Mouse (Mus musculus): ENCODE results near the gene St5. TPM values are rescaled to one million over a fixed set of nuclear protein-coding genes. Genes with fewer than 3 reads are reported as not detected.

The St5 gene
- total and polyA plus RNA-seq, 3 experiments = 2.6 to 3.4 TPM; not detected in 1

DNA sequence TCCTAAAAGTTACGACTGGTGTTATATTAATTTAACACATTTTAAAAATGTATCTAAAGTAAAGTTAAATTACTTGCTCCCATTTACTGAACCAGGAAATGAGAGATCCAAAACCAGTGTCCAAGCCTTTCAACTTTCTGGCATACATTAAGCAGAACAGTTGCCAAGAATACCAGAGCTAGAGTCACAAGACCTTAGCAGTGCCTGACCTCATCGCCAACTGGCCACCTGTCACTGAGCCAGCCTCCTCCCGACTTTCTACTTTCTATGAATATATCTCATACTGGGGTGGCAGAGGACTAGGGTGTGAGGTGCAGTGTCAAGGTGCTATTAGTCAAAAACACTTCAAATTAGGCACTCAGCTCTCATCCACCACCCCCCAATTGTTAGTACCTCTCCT is 85.6 kb downstream of the St5 start:
- no peaks in the 10 kb centered on the region for H3K4me1 ChIP-seq (ENCODE audit: control insufficient read depth in 1 of 2, insufficient read depth in 2 of 2, low read length in 2 of 2)
- no peak for DNase-seq (ENCODE audit: low read depth, low spot score)
- no peaks in the 10 kb centered on the region for H3K27me3 ChIP-seq (ENCODE audit: control insufficient read depth in 1 of 2, insufficient read depth in 2 of 2, low read length in 2 of 2)
- H3K4me3 ChIP-seq (ENCODE audit: control insufficient read depth in 1 of 2, insufficient read depth in 1 of 2, low read depth in 2 of 2, low read length in 2 of 2) = no peak overlapping the region
- H3K79me2 ChIP-seq (ENCODE audit: control insufficient read depth, insufficient read depth, low read length, poor library complexity) = no peaks in the 10 kb centered on the region
- TF ChIP-seq GATA1 (IDR thresholded peaks at IDR 0.05; ENCODE audit: low read depth, low read length) (no peak), TAL1 (IDR thresholded peaks at IDR 0.05; ENCODE audit: low read length) (no peak), E2F4 (IDR thresholded peaks at IDR 0.05; ENCODE audit: borderline replicate concordance, low read depth, low read length) (no peak), ZC3H11A (IDR thresholded peaks at IDR 0.05; ENCODE audit: low read depth, low read length) (no peak), POLR2AphosphoS5 (IDR thresholded peaks at IDR 0.05; ENCODE audit: borderline replicate concordance, low read depth, low read length) (no peak), TBP (IDR thresholded peaks at IDR 0.05; ENCODE audit: low read depth, low read length) (no peak), MYC (IDR thresholded peaks at IDR 0.05; ENCODE audit: low read depth, low read length) (no peak), BHLHE40 (IDR thresholded peaks at IDR 0.05; ENCODE audit: borderline replicate concordance, low read depth, low read length) (no peak), EP300 (IDR thresholded peaks at IDR 0.05; ENCODE audit: low read depth in 1 of 2, low read length in 2 of 2) (no peak), CTCF (IDR thresholded peaks at IDR 0.05 in 2 of 3, conservative IDR thresholded peaks at IDR 0.05 in 1 of 3; ENCODE audit: control insufficient read depth in 1 of 3, insufficient read depth in 1 of 3, low read depth in 2 of 3, low read length in 3 of 3, poor library complexity in 1 of 3, severe bottlenecking in 1 of 3) (no peak), JUND (IDR thresholded peaks at IDR 0.05; ENCODE audit: low read depth, low read length) (no peak), UBTF (IDR thresholded peaks at IDR 0.05; ENCODE audit: borderline replicate concordance, insufficient read depth, low read depth, low read length) (no peak), RCOR1 (IDR thresholded peaks at IDR 0.05; ENCODE audit: low read depth, low read length) (no peak), TCF12 (IDR thresholded peaks at IDR 0.05; ENCODE audit: low read depth, low read length) (no peak), NRF1 (IDR thresholded peaks at IDR 0.05; ENCODE audit: insufficient read depth, low read depth, low read length, poor library complexity, severe bottlenecking) (no peak)
- no peaks in the 10 kb centered on the region for H3K9me3 ChIP-seq (replicated peaks; ENCODE audit: insufficient read depth, low read length)
- no peaks in the 10 kb centered on the region for H3K36me3 ChIP-seq (ENCODE audit: control insufficient read depth in 1 of 2, insufficient read depth in 2 of 2, low read length in 2 of 2)
- H3K9ac ChIP-seq (ENCODE audit: control insufficient read depth, low read depth, low read length, poor library complexity, severe bottlenecking) = no peak overlapping the region
- no peak overlapping the region for H3K27ac ChIP-seq (ENCODE audit: control insufficient read depth, low read depth, low read length)

- Histone ChIP-seq H3K9ac (ENCODE audit: control insufficient read depth, low read depth, low read length, poor library complexity, severe bottlenecking) (no peak overlapping the region), H3K9me3 (replicated peaks; ENCODE audit: insufficient read depth, low read length) (no peaks in the 10 kb centered on the region), H3K79me2 (ENCODE audit: control insufficient read depth, insufficient read depth, low read length, poor library complexity) (no peaks in the 10 kb centered on the region), H3K27me3 (ENCODE audit: control insufficient read depth in 1 of 2, insufficient read depth in 2 of 2, low read length in 2 of 2) (no peaks in the 10 kb centered on the region), H3K27ac (ENCODE audit: control insufficient read depth, low read depth, low read length) (no peak overlapping the region), H3K4me1 (ENCODE audit: control insufficient read depth in 1 of 2, insufficient read depth in 2 of 2, low read length in 2 of 2) (no peaks in the 10 kb centered on the region), H3K36me3 (ENCODE audit: control insufficient read depth in 1 of 2, insufficient read depth in 2 of 2, low read length in 2 of 2) (no peaks in the 10 kb centered on the region), H3K4me3 (ENCODE audit: control insufficient read depth in 1 of 2, insufficient read depth in 1 of 2, low read depth in 2 of 2, low read length in 2 of 2) (no peak overlapping the region)
- DNase-seq (ENCODE audit: low read depth, low spot score) = no peak
- no peak for TF ChIP-seq MYC (IDR thresholded peaks at IDR 0.05; ENCODE audit: low read depth, low read length)
- no peak for TF ChIP-seq USF1 (IDR thresholded peaks at IDR 0.05; ENCODE audit: low read depth, low read length)
Observed at GRCm38 (mm10) chr7:109616034-109616979, 87.1 kb downstream of the St5 start.
